Mouse (Mus musculus) limb, embryonic 13.5 days (tissue): Measurements from ENCODE around the gene Tex12. TPM values are rescaled to one million over a fixed set of nuclear protein-coding genes. Genes with fewer than 3 reads are reported as not detected.

Source experiments
- ATAC-seq: fragments of 200-750 bp; cut with Nextera tagmentation; 2 replicates; pipeline ENCODE4 v1.8.0; 2017; ENCODE audit warnings: low read depth, moderate number of reproducible peaks, moderate TSS enrichment; ENCODE audit not compliant: low FRiP score
- H3K27ac ChIP-seq: fragments of 300-500 bp; sonication (generic); 2 replicates; pipeline ENCODE4 v1.5.1; 2015; ENCODE audit warnings: inconsistent platforms, mild to moderate bottlenecking, moderate library complexity
- H3K27me3 ChIP-seq: fragments of 300-500 bp; sonication (generic); 2 replicates; pipeline ENCODE4 v1.6.1; 2015; ENCODE audit warnings: mild to moderate bottlenecking, inconsistent platforms
- H3K36me3 ChIP-seq: fragments of 300-500 bp; sonication (generic); 2 replicates; pipeline ENCODE4 v1.6.1; 2015; ENCODE audit warnings: inconsistent platforms, mild to moderate bottlenecking, moderate library complexity
- H3K4me1 ChIP-seq: fragments of 300-500 bp; sonication (generic); 2 replicates; pipeline ENCODE4 v1.6.1; 2015; ENCODE audit warnings: inconsistent platforms
- H3K4me2 ChIP-seq: fragments of 300-500 bp; sonication (generic); replicated peaks from 2 replicates; pipeline ENCODE4 v1.6.1; 2015; ENCODE audit warnings: inconsistent platforms, mild to moderate bottlenecking, moderate library complexity
- H3K4me3 ChIP-seq: fragments of 300-500 bp; sonication (generic); 2 replicates; pipeline ENCODE4 v1.5.1; 2015; ENCODE audit warnings: moderate library complexity, mild to moderate bottlenecking, inconsistent platforms
- H3K9ac ChIP-seq: fragments of 300-500 bp; sonication (generic); 2 replicates; pipeline ENCODE4 v1.6.1; 2015; ENCODE audit warnings: mild to moderate bottlenecking, inconsistent platforms
- H3K9me3 ChIP-seq: fragments of 300-500 bp; sonication (generic); 2 replicates; pipeline ENCODE4 v1.6.1; 2016; ENCODE audit warnings: inconsistent platforms
- WGBS: fragments of 180-500 bp; shearing (Covaris S2); methylation state at CpG from one replicate; pipeline ENCODE4 v1.1.7; 2015; 5-methylcytosine and 5-hydroxymethylcytosine counted together
- polyA plus RNA-seq: library from polyadenylated mRNA; unstranded; fragments of >200 nt; fragmentation: Nextera tagmentation; extraction: Ambion mirVana; gene quantifications from 2 replicates; pipeline ENCODE4 v1.2.1, GENCODE M21; 2015

Gene Tex12
- polyA plus RNA-seq, 1 experiment from 2014 or later, result not detected

DNA sequence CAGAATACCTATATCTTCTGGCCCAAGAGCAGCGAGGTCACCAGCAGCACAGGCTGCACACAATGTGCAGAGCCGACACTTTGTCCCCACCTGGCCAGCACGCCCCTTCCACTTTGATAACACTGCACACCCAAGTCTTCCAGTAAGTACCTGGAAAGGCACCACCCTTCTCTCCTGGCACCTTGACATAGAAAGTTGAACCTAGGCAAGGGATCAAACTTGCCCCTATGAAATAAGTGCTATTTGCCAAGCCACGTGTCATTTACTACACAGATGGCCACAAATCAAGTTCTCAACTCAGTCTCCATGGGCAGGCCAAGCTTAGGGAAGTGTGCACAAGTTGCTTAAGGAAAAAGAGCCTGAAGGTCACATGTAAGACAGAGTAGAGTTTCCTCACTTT, 25.8 kb upstream of the Tex12 start:
- Histone ChIP-seq H3K9ac (no peak overlapping the region), H3K4me2 (no peak overlapping the region), H3K27me3 (no peaks in the 10 kb centered on the region), H3K27ac (no peak overlapping the region), H3K9me3 (no peaks in the 10 kb centered on the region), H3K4me1 (no peaks in the 10 kb centered on the region), H3K4me3 (no peak overlapping the region), H3K36me3 (no peaks in the 10 kb centered on the region)
- WGBS, result 72% methylated on average over 4 of the region's 4 CpGs
- ATAC-seq, result no peak

DNA sequence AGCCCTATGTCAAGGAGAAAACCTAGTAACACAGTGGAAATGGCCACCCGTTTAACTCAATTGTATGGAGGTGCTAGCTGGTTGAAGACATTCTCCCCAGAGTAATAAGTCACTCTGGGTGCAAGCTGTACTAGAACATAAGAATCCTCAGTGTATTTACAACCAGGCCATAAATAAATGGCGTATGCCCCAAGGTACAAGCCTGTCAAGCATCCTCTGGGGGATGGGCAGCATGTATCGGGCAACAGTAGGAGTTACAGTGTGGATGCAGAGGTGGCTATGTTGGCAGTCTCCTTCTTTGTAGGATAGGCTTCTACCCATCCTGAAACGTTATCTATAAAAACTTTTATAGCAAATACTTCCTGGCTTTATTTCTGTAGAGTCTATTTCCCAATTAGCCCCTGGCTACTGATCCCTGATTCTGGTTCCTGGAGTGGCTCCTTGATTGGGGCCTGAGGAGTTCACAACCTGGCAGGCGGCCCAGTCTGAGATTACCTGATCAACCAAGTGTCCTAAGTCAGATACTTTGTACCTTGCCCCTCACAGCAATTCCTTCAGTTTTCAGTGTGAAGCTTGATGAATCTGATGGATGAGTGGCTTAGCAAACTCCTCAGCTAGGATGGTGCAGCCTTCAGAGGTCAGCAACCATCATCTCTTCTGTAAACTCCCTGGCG, 24.2 kb upstream of the Tex12 start:
- WGBS, result 55% methylated on average over 6 of the region's 6 CpGs

GRCm38 (mm10) chr9:50580370-50580769, 19.2 kb upstream of the Tex12 start:
- H3K27me3 ChIP-seq, result no peaks in the 10 kb centered on the region
- WGBS, result 37% methylated on average over 4 of the region's 4 CpGs
- no peak overlapping the region for H3K4me2 ChIP-seq
- H3K4me1 ChIP-seq, result no peaks in the 10 kb centered on the region
- no peak overlapping the region for H3K4me3 ChIP-seq
- ATAC-seq, result no peak
- no peaks in the 10 kb centered on the region for H3K9me3 ChIP-seq
- no peaks in the 10 kb centered on the region for H3K36me3 ChIP-seq
- H3K27ac ChIP-seq, result no peak overlapping the region
- H3K9ac ChIP-seq, result no peak overlapping the region

More for the DNA sequence above, 24.2 kb upstream of the Tex12 start:
- Histone ChIP-seq H3K36me3 (no peaks in the 10 kb centered on the region), H3K27me3 (no peaks in the 10 kb centered on the region), H3K9me3 (no peaks in the 10 kb centered on the region), H3K9ac (no peak overlapping the region), H3K4me1 (no peaks in the 10 kb centered on the region), H3K4me2 (no peak overlapping the region), H3K27ac (no peak overlapping the region), H3K4me3 (no peak overlapping the region)
- ATAC-seq, result no peak

GRCm38 (mm10) chr9:50569599-50570525, 8.7 kb upstream of the Tex12 start:
- Histone ChIP-seq H3K4me2 (no peak overlapping the region), H3K9me3 (no peaks in the 10 kb centered on the region), H3K27me3 (no peaks in the 10 kb centered on the region), H3K36me3 (no peaks in the 10 kb centered on the region), H3K4me1 (no peaks in the 10 kb centered on the region), H3K4me3 (no peak overlapping the region), H3K9ac (no peak overlapping the region), H3K27ac (no peak overlapping the region)
- 75% methylated on average over 10 of the region's 10 CpGs for WGBS
- no peak for ATAC-seq

GRCm38 (mm10) chr9:50567881-50568280, 6.8 kb upstream of the Tex12 start:
- ATAC-seq, result no peak
- Histone ChIP-seq H3K27ac (no peak overlapping the region), H3K9ac (no peak overlapping the region), H3K9me3 (no peaks in the 10 kb centered on the region), H3K36me3 (no peaks in the 10 kb centered on the region), H3K4me3 (no peak overlapping the region), H3K4me1 (no peaks in the 10 kb centered on the region), H3K27me3 (no peaks in the 10 kb centered on the region), H3K4me2 (no peak overlapping the region)
- 98% methylated on average over 2 of the region's 2 CpGs for WGBS

DNA sequence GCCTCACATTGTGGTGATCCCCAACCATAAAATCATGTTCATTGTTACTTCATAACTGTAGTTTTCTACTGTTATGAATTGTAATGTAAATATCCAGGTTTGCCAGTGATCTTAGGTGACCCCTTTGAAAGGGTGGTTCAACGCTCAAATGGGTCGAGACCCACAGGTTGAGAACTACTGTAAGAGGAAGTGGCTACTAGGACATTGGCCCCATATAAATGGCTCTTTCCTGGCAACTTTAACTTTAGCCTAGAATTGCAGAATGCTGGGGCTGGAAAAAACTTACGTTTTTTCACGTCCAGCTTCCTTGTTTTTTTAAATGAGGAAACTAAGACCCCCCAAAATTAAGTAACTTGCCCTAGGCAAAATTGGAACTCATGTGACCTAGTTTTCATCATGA, 6.2 kb upstream of the Tex12 start:
- H3K4me3 ChIP-seq, result no peak overlapping the region
- H3K4me1 ChIP-seq, result no peaks in the 10 kb centered on the region
- H3K36me3 ChIP-seq, result no peaks in the 10 kb centered on the region
- no peak overlapping the region for H3K4me2 ChIP-seq
- 85% methylated on average over 4 of the region's 4 CpGs for WGBS
- ATAC-seq, result no peak
- H3K9me3 ChIP-seq, result no peaks in the 10 kb centered on the region
- no peak overlapping the region for H3K27ac ChIP-seq
- no peaks in the 10 kb centered on the region for H3K27me3 ChIP-seq
- no peak overlapping the region for H3K9ac ChIP-seq

DNA sequence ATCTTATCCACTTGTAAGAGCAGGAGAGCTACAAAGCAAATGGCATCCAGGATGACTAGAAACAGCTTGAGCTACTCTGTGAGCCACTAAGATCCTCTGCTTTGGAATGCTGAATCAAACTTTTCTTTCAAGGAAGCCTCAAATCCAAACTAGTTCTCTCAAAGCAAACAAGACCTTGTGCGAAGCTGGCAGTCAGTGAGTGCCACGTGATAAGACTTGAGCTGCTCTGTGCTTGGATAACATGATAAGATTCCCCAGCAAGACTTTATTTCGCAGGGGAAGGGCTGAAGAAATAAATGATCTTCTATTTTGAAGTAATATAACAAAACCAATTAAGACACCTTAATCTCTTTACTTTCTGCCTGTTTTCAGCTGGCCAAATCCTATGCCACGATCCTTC, 4.8 kb upstream of the Tex12 start:
- Histone ChIP-seq H3K27ac (no peak overlapping the region), H3K4me3 (no peak overlapping the region), H3K4me1 (no peaks in the 10 kb centered on the region), H3K4me2 (no peak overlapping the region), H3K36me3 (no peaks in the 10 kb centered on the region), H3K9me3 (no peaks in the 10 kb centered on the region), H3K27me3 (no peaks in the 10 kb centered on the region), H3K9ac (no peak overlapping the region)
- WGBS, result 81% methylated on average over 4 of the region's 4 CpGs
- ATAC-seq, result no peak

DNA sequence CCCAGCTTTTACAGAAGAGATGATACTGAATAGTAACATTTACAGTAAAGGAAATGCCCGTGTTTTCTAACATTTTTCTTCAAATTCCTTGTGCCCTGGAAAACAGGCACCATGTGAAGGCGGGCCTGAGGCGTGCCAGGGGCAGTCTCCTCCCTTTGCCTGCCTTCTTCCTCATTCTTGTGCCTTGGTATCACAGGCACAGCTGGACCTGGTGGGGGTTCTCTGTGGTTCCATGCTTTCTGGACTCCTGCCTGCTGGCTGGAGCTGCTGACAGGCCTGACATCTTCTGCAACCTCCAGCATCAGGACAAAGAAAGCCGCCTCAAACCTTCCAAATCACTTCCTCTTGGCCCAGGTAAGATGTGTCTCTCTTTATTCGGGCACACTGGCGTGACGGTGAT, 4.0 kb upstream of the Tex12 start:
- H3K27ac ChIP-seq, result no peak overlapping the region

GRCm38 (mm10) chr9:50561918-50562360, 814 bp upstream of the Tex12 start:
- no peak overlapping the region for H3K4me2 ChIP-seq
- no peak overlapping the region for H3K4me3 ChIP-seq
- no peaks in the 10 kb centered on the region for H3K36me3 ChIP-seq
- H3K27ac ChIP-seq, result no peak overlapping the region
- no peaks in the 10 kb centered on the region for H3K4me1 ChIP-seq
- 71% methylated on average over 2 of the region's 2 CpGs for WGBS
- ATAC-seq, result no peak
- no peak overlapping the region for H3K9ac ChIP-seq
- H3K9me3 ChIP-seq, result no peaks in the 10 kb centered on the region
- H3K27me3 ChIP-seq, result no peaks in the 10 kb centered on the region

More for the DNA sequence above, 4.0 kb upstream of the Tex12 start:
- Histone ChIP-seq H3K36me3 (no peaks in the 10 kb centered on the region), H3K4me1 (no peaks in the 10 kb centered on the region), H3K9me3 (no peaks in the 10 kb centered on the region), H3K9ac (no peak overlapping the region), H3K4me2 (no peak overlapping the region), H3K27me3 (no peaks in the 10 kb centered on the region), H3K4me3 (no peak overlapping the region)
- WGBS, result 81% methylated on average over 7 of the region's 7 CpGs
- ATAC-seq, result no peak

GRCm38 (mm10) chr9:50555094-50555446, 6.1 kb downstream of the Tex12 start, which contains the start of gene Bco2:
Gene Bco2 (minus strand): TSS chr9:50555181.
- 36% methylated on average over 2 of the region's 2 CpGs for WGBS
- H3K36me3 ChIP-seq, result no peaks in the 10 kb centered on the region
- peak within 1 kb of the TSS; percentile 45; the same call in 1 of the 2 replicates for H3K9ac ChIP-seq
- H3K4me1 ChIP-seq, result 0 out of 2 replicates have a peak, but pooled peaks cover 5% of the 10 kb centered on the region
- ATAC-seq, result no peak
- H3K4me3 ChIP-seq, result no peak within 1 kb of the TSS
- no peaks in the 10 kb centered on the region for H3K27me3 ChIP-seq
- H3K4me2 ChIP-seq, result peak within 1 kb of the TSS; percentile 50
- H3K27ac ChIP-seq, result no peak within 1 kb of the TSS
- no peaks in the 10 kb centered on the region for H3K9me3 ChIP-seq

DNA sequence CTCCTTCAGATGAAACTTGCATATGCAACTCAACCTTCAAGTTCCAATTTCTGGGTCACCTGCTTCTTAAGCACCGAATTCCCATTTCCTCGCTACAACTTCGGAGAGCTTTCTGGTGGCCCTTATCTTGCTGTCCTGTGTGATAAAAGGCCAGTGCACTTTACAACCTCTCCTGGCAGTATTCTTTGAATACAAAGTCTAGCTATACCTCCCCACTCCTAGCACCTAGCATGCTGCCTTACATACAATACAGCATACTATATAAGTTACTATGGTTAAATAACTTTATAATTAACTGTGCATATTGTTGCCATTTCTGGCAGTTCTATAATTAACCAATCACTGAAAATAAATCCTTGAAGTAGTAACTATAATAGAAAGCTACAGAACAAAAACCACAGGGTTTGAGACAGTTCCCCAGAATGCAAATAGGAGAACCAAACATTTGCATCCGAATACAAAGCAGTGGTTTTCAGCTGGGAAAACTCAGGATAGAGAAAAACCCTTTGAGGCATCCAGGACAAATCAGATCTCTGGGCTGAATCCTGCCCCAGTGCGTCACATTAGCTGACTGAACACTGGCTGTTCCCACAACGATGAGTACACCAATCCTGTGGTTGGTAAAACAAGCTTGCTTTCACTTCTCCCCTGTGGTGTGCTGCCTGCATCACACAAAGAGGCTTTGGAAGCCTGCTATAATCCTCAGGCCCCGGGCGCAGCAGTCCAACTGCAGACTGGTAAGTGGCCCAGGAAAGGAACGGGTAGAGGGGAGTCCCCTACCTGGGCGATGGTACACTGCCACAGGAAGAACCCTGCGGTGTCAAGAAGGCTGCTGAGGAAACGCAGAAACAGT, 6.7 kb downstream of the Tex12 start, which contains the start of gene Il18:
Gene Il18 (plus strand): TSS at position 587 of the 853 bp plus-strand sequence.
- Histone ChIP-seq H3K4me3 (no peak within 1 kb of the TSS), H3K27ac (no peak within 1 kb of the TSS), H3K4me1 (0 out of 2 replicates have a peak, but pooled peaks cover 5% of the 10 kb centered on the region), H3K9me3 (no peaks in the 10 kb centered on the region), H3K36me3 (no peaks in the 10 kb centered on the region), H3K9ac (peak within 1 kb of the TSS; percentile 45; the same call in 1 of the 2 replicates), H3K4me2 (peak within 1 kb of the TSS; percentile 50), H3K27me3 (no peaks in the 10 kb centered on the region)
- no peak for ATAC-seq
- 33% methylated on average over 12 of the region's 12 CpGs for WGBS
